Mouse (Mus musculus) liver, embryonic 16.5 days (tissue): ENCODE data around the gene Pdzd3. TPM values are rescaled to one million over a fixed set of nuclear protein-coding genes. Genes with fewer than 3 reads are reported as not detected.

Source experiments
- ATAC-seq: fragments of 200-750 bp; cut with Nextera tagmentation; 2 replicates; pipeline ENCODE4 v1.8.0; 2017; ENCODE audit warnings: low read depth, mild to moderate bottlenecking, moderate number of reproducible peaks, moderate library complexity
- H3K27ac ChIP-seq: fragments of 300-500 bp; sonication (generic); 2 replicates; pipeline ENCODE4 v1.5.1; 2014; ENCODE audit warnings: mild to moderate bottlenecking, low read length
- H3K27me3 ChIP-seq: fragments of 300-500 bp; sonication (generic); 2 replicates; pipeline ENCODE4 v1.6.1; 2014; ENCODE audit warnings: low read depth, low read length, mixed read lengths; ENCODE audit not compliant: control insufficient read depth, insufficient read depth
- H3K36me3 ChIP-seq: fragments of 300-500 bp; sonication (generic); 2 replicates; pipeline ENCODE4 v1.6.1; 2014; ENCODE audit warnings: mild to moderate bottlenecking; ENCODE audit not compliant: control insufficient read depth, insufficient read depth
- H3K4me1 ChIP-seq: fragments of 300-500 bp; sonication (generic); 2 replicates; pipeline ENCODE4 v1.6.1; 2014; ENCODE audit warnings: low read depth, low read length, mixed read lengths; ENCODE audit not compliant: control insufficient read depth
- H3K4me2 ChIP-seq: fragments of 300-500 bp; sonication (generic); 2 replicates; pipeline ENCODE4 v1.6.1; 2014; ENCODE audit warnings: low read depth, low read length, mixed read lengths
- H3K4me3 ChIP-seq: fragments of 300-500 bp; sonication (generic); 2 replicates; pipeline ENCODE4 v1.5.1; 2014; ENCODE audit warnings: low read depth, mild to moderate bottlenecking, low read length
- H3K9ac ChIP-seq: fragments of 300-500 bp; sonication (generic); 2 replicates; pipeline ENCODE4 v1.6.1; 2014; ENCODE audit warnings: low read depth, low read length
- H3K9me3 ChIP-seq: fragments of 300-500 bp; sonication (generic); replicated peaks from 2 replicates; pipeline ENCODE4 v1.6.1; 2016; ENCODE audit warnings: low read length; ENCODE audit not compliant: control insufficient read depth
- WGBS: fragments of 180-500 bp; shearing (Covaris S2); extraction: QIAGEN DNeasy Blood & Tissue Kit; methylation state at CpG from one replicate; pipeline ENCODE4 v1.1.7; 2014; ENCODE audit not compliant: insufficient replicate concordance; 5-methylcytosine and 5-hydroxymethylcytosine counted together
- polyA plus RNA-seq: library from polyadenylated mRNA; unstranded; fragments of >200 nt; fragmentation: Nextera tagmentation; extraction: Ambion mirVana; gene quantifications from 2 replicates; pipeline ENCODE4 v1.2.1, GENCODE M21; 2015

Pdzd3 gene
- polyA plus RNA-seq, 1 experiment from 2014 or later, result 0.14 TPM

DNA sequence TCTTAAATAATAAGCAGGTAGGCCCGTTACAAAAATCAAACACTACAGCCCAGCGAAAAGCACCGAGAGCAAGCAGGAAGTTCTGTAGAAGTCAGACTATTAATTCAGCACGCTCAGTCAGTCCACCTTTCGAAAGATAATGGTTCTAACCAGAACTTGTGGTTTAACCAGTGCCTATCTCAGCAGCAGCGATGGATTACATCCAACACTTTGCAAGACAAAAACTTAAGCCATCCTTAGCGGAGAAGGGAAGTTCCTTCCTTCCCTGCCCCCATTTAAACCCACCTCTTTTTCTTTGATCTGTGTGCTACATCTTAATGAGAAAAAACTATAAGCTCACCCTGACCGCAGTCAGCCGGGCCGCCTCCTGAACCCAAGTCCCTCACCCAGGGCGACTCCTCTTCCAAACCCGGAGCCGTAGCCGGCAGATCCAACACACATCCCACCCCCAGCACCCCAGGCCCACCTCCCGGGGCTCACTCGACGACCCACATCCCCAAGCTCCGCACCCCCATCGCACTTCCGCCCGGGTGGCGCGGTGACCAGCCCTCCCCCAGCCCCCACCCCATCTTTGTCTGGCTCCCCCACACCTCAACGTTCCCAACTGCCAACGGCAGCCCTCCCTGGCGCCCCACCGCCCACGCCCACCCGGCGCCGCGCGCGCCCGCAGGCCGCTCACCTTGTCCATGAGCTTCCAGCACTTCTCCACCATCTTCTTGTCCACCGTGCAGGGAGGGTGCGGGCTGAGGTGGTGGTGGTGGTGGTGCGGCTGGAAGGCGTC is 18.1 kb downstream of the Pdzd3 start:
- WGBS, result under 1% methylated on average over 40 of the region's 40 CpGs
- Histone ChIP-seq H3K9ac (peak overlapping the region; percentile 95), H3K9me3 (no peaks in the 10 kb centered on the region), H3K36me3 (no peaks in the 10 kb centered on the region), H3K4me2 (peak overlapping the region; percentile 96), H3K4me3 (peak overlapping the region; percentile 98), H3K27me3 (no peaks in the 10 kb centered on the region), H3K27ac (peak overlapping the region; percentile 91), H3K4me1 (peaks cover 26% of the 10 kb centered on the region)
- peak; percentile 39 for ATAC-seq

GRCm38 (mm10) chr9:44231609-44232008 is 19.7 kb downstream of the Pdzd3 start:
- Histone ChIP-seq H3K4me3 (no peak overlapping the region), H3K9ac (no peak overlapping the region; the same call in 1 of the 2 replicates), H3K27ac (0 out of 2 replicates have a peak overlapping the region, but pooled peaks have one; percentile 21), H3K27me3 (no peaks in the 10 kb centered on the region), H3K9me3 (no peaks in the 10 kb centered on the region), H3K36me3 (no peaks in the 10 kb centered on the region), H3K4me1 (peaks cover 29% of the 10 kb centered on the region), H3K4me2 (peak overlapping the region; percentile 96)
- ATAC-seq, result no peak

DNA sequence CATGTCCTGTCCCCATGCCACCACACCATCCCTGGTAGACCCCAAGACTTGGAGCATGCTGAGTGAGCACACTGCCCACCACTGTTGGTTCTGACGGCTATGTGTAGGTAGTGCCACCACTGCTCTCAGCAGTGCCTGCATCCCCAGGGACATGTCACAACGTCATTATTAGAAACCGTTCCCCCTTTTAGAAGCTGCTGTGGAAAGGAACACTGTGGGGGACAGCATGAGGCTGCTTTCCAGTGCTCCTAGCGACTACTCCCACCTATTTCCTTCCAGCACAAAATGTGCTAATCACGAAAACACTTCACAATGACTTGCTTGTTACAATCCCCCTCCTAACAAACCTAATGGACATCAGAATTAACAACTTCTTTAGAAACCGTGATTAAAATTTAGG is 25.3 kb downstream of the Pdzd3 start:
- Histone ChIP-seq H3K27me3 (no peaks in the 10 kb centered on the region), H3K9ac (no peak overlapping the region), H3K36me3 (no peaks in the 10 kb centered on the region), H3K9me3 (no peaks in the 10 kb centered on the region), H3K27ac (no peak overlapping the region), H3K4me1 (peaks cover 3% of the 10 kb centered on the region; the same call in 1 of the 2 replicates), H3K4me3 (no peak overlapping the region), H3K4me2 (no peak overlapping the region)
- 50% methylated on average over 6 of the region's 6 CpGs for WGBS
- ATAC-seq, result no peak

DNA sequence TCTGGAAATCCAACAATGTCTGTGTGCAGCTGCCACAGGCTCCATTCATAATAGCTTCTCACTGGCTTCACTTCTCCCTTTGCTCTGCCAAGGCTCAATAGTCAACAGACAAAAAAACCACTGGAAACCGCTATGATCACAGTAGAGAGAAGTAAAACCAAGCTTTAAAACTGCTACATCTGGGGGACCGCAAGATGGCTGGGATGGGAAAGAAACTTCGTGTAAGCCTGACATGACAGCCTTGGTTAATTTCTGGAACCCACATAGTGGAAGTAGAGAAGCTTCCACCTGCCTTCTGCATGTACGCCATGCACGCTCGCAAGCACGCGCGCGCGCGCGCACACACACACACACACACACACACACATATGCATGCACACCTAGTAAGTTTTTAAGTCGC is 37.7 kb downstream of the Pdzd3 start:
- Histone ChIP-seq H3K9ac (no peak overlapping the region), H3K27ac (no peak overlapping the region), H3K36me3 (peaks cover 2% of the 10 kb centered on the region; the same call in 1 of the 2 replicates), H3K9me3 (no peaks in the 10 kb centered on the region; the same call in 1 of the 2 replicates), H3K27me3 (no peaks in the 10 kb centered on the region), H3K4me2 (no peak overlapping the region), H3K4me1 (no peaks in the 10 kb centered on the region), H3K4me3 (no peak overlapping the region)
- WGBS, result 84% methylated on average over 14 of the region's 14 CpGs
- ATAC-seq, result no peak

- Histone ChIP-seq H3K9ac (no peak overlapping the region), H3K9me3 (no peaks in the 10 kb centered on the region; the same call in 1 of the 2 replicates), H3K4me3 (no peak overlapping the region), H3K36me3 (peaks cover 2% of the 10 kb centered on the region; the same call in 1 of the 2 replicates), H3K27me3 (no peaks in the 10 kb centered on the region), H3K27ac (no peak overlapping the region), H3K4me1 (no peaks in the 10 kb centered on the region), H3K4me2 (no peak overlapping the region)
- whole genome bisulfite sequencing, result 91% methylated on average over 4 of the region's 4 CpGs
- no peak for ATAC-seq
These were observed 38.9 kb downstream of the Pdzd3 start for GRCm38 (mm10) chr9:44212406-44212805.

DNA sequence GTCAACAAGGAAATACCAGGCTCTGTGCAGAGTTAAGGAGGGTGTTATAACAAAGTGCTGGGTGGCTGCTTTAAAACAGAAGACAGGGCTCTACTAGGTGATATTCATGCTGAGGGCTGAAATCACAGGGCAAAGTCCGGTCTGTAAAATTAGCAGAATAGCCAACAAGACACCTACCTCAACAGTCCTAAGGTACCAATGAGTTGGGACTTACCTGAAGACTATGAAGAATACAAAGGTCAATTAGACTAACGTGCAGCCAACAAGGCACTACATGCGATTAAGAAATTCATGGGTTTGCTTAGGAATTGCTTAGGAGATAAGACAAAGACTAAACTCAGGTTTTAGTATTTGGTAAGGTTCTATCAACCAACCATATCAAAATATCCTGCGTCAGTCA is 41.9 kb downstream of the Pdzd3 start:
- H3K9ac ChIP-seq, result no peak overlapping the region
- 85% methylated on average over 4 of the region's 4 CpGs for WGBS
- peaks cover 2% of the 10 kb centered on the region; the same call in 1 of the 2 replicates for H3K36me3 ChIP-seq
- no peak overlapping the region for H3K4me3 ChIP-seq
- no peak for ATAC-seq
- no peak overlapping the region for H3K27ac ChIP-seq
- no peak overlapping the region for H3K4me2 ChIP-seq
- no peaks in the 10 kb centered on the region for H3K4me1 ChIP-seq
- no peaks in the 10 kb centered on the region for H3K27me3 ChIP-seq
- no peaks in the 10 kb centered on the region; the same call in 1 of the 2 replicates for H3K9me3 ChIP-seq

DNA sequence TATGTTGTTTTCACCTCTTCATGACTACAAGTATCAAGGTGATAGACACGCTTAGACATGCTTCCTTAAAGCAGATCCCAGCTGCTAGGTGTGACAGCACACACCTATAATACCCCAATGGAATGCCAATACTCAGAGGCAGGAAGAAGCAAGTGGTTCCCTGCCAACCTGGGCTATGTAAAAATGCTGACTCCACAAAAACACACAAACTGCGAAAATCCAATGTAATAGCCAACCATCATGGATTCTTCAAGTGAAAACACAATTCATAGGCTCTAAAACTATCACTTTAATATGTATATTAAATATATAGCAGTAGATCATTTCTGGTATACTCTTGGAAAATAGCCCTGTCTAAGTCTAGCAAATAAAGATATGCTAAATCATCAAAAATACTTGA is 43.4 kb downstream of the Pdzd3 start:
- H3K4me1 ChIP-seq, result no peaks in the 10 kb centered on the region
- peaks cover 2% of the 10 kb centered on the region; the same call in 1 of the 2 replicates for H3K36me3 ChIP-seq
- H3K27me3 ChIP-seq, result no peaks in the 10 kb centered on the region
- H3K9me3 ChIP-seq, result no peaks in the 10 kb centered on the region; the same call in 1 of the 2 replicates
- H3K9ac ChIP-seq, result no peak overlapping the region
- no peak overlapping the region for H3K4me3 ChIP-seq
- no peak for ATAC-seq
- H3K27ac ChIP-seq, result no peak overlapping the region
- no peak overlapping the region for H3K4me2 ChIP-seq
- 81% methylated on average over 2 of the region's 2 CpGs for WGBS

DNA sequence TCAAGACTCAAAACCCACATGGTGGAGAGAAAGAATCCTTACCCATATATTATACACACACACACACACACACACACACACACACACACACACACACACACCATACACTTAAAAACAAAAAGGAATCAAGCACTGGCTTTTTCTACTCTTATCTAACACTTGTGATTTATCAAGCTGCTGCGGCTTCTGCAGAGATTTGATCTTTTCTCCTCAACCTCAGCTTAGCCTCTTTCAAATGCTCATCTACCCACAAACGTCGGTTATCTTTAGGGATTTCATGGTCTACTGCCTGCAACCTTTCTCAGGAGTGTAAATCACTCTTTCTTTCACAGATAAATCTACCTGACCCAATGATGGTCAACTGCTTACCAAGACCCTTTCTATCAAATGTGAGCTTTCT is 50.8 kb downstream of the Pdzd3 start:
- no peak overlapping the region for H3K4me2 ChIP-seq
- H3K4me1 ChIP-seq, result no peaks in the 10 kb centered on the region
- no peak overlapping the region for H3K4me3 ChIP-seq
- 44% methylated on average over 3 of the region's 3 CpGs for WGBS
- no peaks in the 10 kb centered on the region for H3K9me3 ChIP-seq
- no peak overlapping the region for H3K9ac ChIP-seq
- H3K27me3 ChIP-seq, result no peaks in the 10 kb centered on the region
- peaks cover 2% of the 10 kb centered on the region; the same call in 1 of the 2 replicates for H3K36me3 ChIP-seq
- no peak overlapping the region for H3K27ac ChIP-seq
- no peak for ATAC-seq

DNA sequence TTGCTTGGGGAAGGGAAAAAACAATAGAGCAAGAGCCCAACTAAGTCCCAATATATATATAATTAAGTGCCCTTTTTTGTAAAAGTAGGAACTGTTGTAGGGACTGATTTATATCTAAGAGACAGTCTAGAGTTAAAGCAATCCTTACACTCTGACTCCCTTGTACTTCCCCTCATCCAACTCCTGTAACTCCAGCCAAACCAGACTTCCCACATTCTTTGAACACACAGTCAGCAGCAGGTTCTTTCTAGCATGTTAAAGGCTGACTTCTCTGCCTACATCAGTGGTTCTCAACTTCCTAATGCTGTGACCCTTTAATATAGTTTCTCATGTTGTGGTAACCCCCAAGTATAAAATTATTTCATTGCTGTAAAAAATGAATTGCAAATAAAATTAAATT is 51.7 kb downstream of the Pdzd3 start:
- H3K9ac ChIP-seq, result no peak overlapping the region
- no peaks in the 10 kb centered on the region; the same call in 1 of the 2 replicates for H3K4me1 ChIP-seq
- H3K36me3 ChIP-seq, result peaks cover 2% of the 10 kb centered on the region; the same call in 1 of the 2 replicates
- no peak overlapping the region for H3K27ac ChIP-seq
- no peak overlapping the region for H3K4me2 ChIP-seq
- H3K27me3 ChIP-seq, result no peaks in the 10 kb centered on the region
- no peak overlapping the region for H3K4me3 ChIP-seq
- H3K9me3 ChIP-seq, result no peaks in the 10 kb centered on the region
- no peak for ATAC-seq
